Mouse (Mus musculus) left cerebral cortex, adult 8-10 months (tissue): ENCODE measurements around the gene Gm26661. TPM values are rescaled to one million over a fixed set of nuclear protein-coding genes. Genes with fewer than 3 reads are reported as not detected.

Experiments used
- DNase-seq, 2 experiments: peaks; one replicate each; pipeline ENCODE4 v3.0.0; 2022; ENCODE audit warnings: low spot score in 2 of 2
- total RNA-seq, 4 experiments: library from RNA; stranded (reverse); gene quantifications; 2 replicates each; pipeline ENCODE4 v1.2.4; 2022

Gene Gm26661
- total RNA-seq, 4 experiments from 2014 or later = not detected

DNA sequence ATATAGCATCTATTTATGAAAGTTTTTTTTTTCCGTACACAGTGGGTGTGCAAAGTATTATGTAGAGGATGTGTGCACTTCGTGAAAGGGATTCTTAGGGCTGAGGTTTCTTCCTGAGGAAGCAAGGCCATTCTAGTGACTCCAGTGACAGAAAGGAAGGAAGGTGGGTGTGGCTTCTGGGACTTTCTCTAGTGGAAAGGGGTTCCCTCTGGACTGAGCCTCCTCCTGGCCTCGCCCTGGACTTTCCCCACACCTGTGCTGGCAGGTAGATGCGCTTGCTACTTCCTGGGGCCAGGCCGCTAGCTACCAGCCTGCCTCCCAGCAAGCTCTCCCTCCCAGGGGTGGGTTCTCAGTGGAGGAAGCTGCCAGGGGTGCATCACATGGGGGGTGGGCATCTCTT, 28.1 kb downstream of the Gm26661 start:
- no peak for DNase-seq

DNA sequence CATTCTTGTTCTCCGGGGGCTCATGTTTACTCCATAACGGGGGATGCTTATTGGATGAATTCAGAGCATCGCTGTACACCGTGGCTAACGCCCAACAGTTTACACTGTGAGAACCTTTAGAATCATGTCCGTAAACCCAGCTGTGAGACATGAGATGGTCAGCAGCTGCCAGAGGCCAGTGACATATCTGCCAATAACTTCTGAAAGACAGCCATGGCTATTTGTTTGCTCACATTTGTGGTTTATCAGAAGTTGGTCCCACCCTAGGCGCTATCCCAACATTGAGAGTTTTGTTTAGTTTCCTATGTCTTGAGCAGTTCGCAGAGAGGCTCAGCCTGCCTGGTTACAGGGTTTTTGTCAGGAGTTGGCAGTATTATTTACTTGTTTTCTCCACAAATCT, 30.0 kb downstream of the Gm26661 start:
- no peak for DNase-seq

DNA sequence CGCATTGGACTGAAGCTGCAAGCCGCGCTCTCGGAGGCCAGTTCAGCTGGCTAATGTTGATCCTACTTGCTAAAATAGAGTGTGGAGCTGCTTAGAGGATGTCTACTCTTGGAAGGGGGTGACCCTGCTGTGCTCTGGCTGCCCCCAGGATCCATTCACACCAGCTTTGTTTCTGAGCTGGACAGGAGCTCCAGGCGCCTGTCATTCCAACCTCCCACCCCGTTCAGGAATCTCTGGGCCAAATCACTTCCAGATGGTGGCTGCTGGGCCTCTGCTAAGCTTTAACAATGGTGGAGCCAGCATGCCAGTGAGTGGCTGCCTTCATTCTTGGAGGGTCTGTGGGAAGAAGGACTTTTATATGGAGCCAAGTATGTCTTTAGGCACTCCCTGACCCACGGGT, 31.3 kb downstream of the Gm26661 start:
- no peak for DNase-seq

DNA sequence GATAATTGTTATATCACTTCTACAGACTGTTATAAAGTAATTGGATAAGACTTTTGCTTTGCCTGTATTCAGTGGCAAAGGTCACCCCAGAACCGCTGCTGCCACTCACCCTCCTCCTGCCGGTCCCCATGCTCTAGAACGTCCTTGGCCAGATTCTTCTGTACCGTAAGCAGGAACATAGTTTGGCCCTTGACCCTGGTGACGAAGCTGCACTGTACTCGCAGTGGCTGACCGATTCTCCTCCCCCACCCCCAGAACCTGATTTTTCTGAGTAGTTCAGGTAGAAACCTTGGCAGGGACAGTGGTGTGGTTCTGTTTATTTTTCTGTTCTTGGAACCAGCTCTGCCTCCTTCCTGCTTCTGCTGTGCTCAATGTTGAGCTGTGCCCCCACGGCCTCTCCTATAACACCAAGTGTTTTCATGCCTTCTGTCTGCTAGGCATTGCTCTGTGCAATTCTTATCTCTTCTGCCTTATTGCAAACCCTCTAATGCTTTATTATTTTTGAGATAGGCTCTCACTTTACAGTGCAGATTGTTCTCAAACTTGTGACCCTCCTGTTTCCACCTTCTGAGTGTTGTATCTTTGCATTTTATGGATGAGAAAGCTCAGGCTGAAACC, 33.4 kb downstream of the Gm26661 start:
- no peak for DNase-seq

DNA sequence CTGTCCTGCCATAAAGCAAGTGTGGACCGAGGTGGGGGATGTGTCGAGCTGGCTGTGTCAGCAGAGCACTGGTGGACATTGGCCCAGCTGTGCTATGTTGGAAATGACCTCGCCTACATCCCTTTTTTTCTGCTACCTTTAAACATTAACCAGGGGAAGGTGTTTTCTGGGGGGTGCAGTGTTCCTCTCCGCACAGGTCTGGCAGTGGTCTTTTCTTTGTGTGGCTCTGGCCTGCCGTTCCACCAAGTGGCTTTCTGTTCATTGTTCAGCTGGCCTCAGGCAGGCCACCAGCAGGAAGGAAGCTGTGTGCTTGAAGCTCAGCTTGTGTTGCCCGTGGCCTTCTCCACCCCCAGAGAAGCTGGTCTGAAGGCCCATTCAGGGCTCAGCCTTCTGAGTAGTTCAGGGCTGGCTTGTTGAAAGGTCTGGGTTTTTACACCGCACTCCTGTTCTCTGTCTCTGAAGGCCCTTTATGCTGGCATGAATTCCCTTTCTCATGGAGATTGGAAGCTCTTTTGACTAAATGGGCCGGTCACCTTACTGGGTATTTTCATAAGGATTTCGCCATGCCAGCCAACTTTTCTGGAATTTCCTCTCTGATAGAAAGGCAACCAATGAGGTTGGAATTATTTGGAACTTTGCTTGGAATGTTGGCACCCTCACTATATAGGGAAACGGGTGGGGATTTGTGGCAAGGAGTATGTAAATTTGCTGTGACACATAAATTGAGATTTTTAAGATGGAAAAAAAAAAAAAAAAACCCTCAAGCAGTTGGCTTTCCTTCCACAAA, 35.0 kb downstream of the Gm26661 start:
- peak in 1 of 2 experiments; percentile 23 for DNase-seq

DNA sequence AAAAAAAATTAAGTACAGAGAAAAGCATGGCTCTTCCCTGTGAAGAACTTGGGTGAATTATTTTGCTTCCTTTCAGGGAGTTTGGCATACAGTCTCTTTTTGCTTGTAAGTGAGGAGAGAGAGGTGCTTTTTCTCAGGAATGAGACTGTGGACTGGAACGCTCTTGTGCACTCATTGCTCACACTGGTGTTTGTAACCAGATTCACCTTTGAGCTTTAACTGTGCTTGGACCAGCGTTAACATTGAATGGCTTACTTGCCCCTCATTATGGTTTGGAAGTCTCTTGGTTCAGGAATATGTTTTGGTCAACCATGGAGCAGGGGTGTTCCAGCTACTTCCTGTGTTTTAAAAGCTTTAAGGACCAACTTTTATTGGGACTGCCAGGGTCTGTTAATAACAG, 37.8 kb downstream of the Gm26661 start:
- no peak for DNase-seq

DNA sequence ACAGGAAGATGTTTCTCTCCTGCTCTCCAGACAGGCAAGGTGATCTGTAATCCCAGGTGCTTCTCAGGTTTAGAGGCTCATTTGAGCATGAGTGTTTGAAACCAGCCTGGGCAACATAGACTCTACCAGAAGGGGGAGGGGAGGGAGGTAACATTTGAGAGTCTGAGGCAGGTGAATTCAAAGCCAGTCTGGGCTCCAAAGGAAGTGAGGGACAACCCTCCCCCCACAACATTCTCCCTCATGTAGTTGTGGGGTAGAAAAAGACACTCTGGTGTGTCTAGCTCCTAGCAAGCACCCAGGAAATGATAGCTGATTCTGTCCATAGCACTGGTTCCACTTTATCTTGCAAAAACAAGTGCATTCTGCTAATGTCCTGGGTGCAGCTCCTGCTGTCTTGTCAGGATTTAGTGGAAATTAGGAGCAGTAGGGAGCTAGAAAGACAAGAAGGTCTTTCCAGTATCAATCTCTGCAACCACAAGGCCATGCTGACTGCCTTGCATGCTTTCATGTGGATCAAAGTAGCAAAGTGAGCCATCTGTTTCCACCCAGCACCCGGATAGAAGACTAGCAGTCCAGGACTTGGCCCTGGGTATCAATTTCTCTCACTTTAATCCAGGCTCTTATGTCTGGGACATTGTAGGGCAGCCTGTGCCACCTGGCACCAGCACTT, 40.5 kb downstream of the Gm26661 start:
- no peak for DNase-seq

DNA sequence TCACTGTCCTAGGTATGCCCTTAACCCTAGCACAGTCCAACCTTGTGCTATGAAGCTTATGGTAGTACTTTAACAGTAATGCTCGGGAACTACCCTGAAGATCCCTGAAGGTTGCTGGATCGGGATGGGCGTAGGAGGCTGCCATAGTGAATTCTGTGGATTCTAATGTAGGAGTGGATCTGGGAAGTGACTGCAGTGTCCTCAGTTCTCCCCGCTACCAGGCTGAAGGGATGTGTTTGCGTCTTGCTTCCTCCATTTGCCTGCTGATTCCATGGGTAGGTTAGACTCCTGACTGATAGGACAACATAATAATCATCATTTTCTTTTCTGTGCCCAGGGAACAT, 41.0 kb downstream of the Gm26661 start:
- no peak for DNase-seq

DNA sequence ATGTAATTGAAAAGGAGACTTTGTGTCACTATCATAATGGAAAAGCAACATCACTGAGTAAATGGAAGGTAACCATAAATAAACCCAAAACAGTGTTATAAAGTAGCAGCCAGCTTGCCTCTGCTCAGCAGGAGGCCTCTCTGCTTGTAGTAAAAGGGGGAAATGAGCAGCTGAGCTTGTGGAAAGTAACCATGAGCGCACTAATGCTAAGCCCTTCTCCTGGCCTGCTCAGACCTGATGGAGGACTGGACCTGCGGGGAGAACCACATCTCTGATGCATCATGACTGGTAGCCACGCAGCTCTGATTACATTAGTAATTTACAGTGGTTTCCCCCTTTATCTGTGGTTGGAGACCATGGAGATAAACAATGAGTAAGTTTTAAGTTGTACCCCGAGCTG, 42.1 kb downstream of the Gm26661 start:
- no peak for DNase-seq

DNA sequence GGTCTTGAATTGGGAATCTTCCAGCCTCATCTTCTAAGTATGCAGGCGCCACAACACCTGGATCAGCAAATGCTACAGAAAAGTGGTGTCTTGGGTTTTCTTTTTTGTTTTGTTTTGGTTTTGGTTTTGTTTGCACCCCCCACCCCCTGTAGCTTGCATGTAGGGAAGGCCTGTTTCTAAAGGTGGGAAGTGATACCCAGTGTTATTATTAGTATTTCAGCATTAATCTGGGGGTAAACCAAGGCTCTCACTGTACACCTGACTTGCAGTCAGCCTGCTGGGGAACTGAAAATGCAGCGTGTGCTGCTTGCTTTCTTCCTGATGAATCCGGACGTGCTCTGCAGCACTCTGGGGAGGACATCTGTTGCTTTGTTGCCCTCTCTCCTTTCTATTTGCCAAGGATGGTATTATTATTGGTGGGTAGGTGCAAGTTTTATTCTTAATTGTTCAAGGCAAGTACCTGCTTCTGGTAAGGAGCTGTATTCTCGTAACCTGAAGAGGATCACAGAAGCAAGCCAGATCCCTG, 47.2 kb downstream of the Gm26661 start:
- DNase-seq = no peak

DNA sequence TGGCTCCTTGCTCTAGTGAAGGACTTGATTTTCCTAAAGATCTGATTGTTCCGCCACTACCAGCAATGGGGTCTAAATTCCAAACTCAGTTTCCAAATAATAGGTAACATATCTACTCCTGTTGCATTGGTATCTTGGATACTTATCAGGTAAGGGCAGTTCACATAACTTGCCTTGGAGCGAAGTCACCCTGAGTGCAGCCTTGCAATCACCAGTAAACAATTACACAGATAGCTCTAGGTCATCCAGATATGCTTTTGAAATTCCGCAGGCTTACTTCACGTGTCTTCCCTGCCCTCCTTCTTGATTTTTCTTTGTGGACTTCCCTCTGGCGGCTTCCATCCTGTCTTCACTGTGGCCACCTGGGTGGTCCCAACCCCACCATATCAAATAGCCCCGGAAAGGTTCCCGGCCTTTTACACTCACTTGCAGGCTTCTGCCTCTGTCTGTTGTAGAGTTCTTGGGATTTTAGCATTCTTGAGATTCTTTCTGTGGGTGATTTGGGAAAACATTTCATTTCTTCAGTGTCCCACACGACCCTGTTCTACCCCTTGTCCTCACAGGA, 48.6 kb downstream of the Gm26661 start:
- no peak for DNase-seq

Other genes with a start within 250 kb of the Gm26661 start
- 1 to 10 TPM; 3.4 to 5.9 (median 5.4) TPM for gene Gm3558, start 223.0 kb upstream of the Gm26661 start, total RNA-seq
- not detected for gene Gm10338, start 196.0 kb upstream of the Gm26661 start, total RNA-seq
- gene Gm10128, start 147.6 kb upstream of the Gm26661 start, total RNA-seq = not detected
- 10 to 100 TPM; 27.6 to 79.3 (median 41.4) TPM for gene Flnb, start 26.4 kb downstream of the Gm26661 start, total RNA-seq
- under 1 TPM in 1 of 4 experiments, not detected in 3; 0.59 TPM for gene Gm45521, start 165.7 kb downstream of the Gm26661 start, total RNA-seq
- under 1 TPM in 1 of 4 experiments, not detected in 3; 0.07 TPM for gene Dnase1l3, start 203.0 kb downstream of the Gm26661 start, total RNA-seq
- 10 to 100 TPM; 55.1 to 60.3 (median 55.6) TPM for gene Abhd6, start 211.3 kb downstream of the Gm26661 start, total RNA-seq